Mouse (Mus musculus) CH12.LX (cell line): ENCODE results near the gene Trh. TPM values are rescaled to one million over a fixed set of nuclear protein-coding genes. Genes with fewer than 3 reads are reported as not detected.

ENCODE experiments used
- DNase-seq: peaks from one replicate; pipeline ENCODE4 v3.0.0-alpha.2; 2013; ENCODE audit errors: extremely low read depth
- H3K27ac ChIP-seq: 2 replicates; pipeline ENCODE4 v1.5.1; 2012; ENCODE audit warnings: low read depth, mild to moderate bottlenecking, control low read depth, moderate library complexity; ENCODE audit not compliant: insufficient read depth
- H3K27me3 ChIP-seq: replicated peaks from 2 replicates; pipeline ENCODE3; 2012; ENCODE audit warnings: inconsistent platforms
- H3K36me3 ChIP-seq, 2 experiments: replicated peaks in 1 of 2; 2 replicates each; pipeline versions ENCODE3 to v1.6.1; 2012; ENCODE audit warnings: inconsistent platforms in 1 of 2, low read length in 1 of 2, mild to moderate bottlenecking in 1 of 2, mixed read lengths in 1 of 2, moderate library complexity in 1 of 2; ENCODE audit not compliant: control insufficient read depth in 1 of 2, insufficient read depth in 1 of 2
- H3K4me1 ChIP-seq, 2 experiments: 2 replicates each; pipeline ENCODE4 v1.6.1; 2012; ENCODE audit warnings: inconsistent platforms in 1 of 2, moderate library complexity in 1 of 2; ENCODE audit not compliant: insufficient read depth in 2 of 2, control insufficient read depth in 1 of 2
- H3K4me2 ChIP-seq: 2 replicates; pipeline ENCODE4 v1.6.1; 2012; ENCODE audit warnings: low read depth, mild to moderate bottlenecking, control low read depth; ENCODE audit not compliant: poor library complexity, insufficient read depth, severe bottlenecking
- H3K4me3 ChIP-seq, 3 experiments: fragments of 150-350 bp in 1 of 3; sonication (generic) in 1 of 3; replicated peaks in 1 of 3; 2 replicates each; pipeline versions ENCODE3 to v1.5.1; 2011 to 2012; ENCODE audit warnings: low read depth in 2 of 3, low read length in 2 of 3, mild to moderate bottlenecking in 2 of 3, moderate library complexity in 2 of 3, control low read depth in 1 of 3, improper control_type of control experiment in 1 of 3, inconsistent platforms in 1 of 3, mixed read lengths in 1 of 3; ENCODE audit not compliant: poor library complexity in 1 of 3
- H3K79me2 ChIP-seq: replicated peaks from 2 replicates; pipeline ENCODE4 v1.6.1; 2012; ENCODE audit warnings: mild to moderate bottlenecking, moderate library complexity; ENCODE audit not compliant: control insufficient read depth, poor library complexity, insufficient read depth, severe bottlenecking; ENCODE audit errors: extremely low read depth
- H3K9ac ChIP-seq: 2 replicates; pipeline ENCODE4 v1.6.1; 2012; ENCODE audit warnings: low read depth, mild to moderate bottlenecking, control low read depth, moderate library complexity; ENCODE audit not compliant: insufficient read depth
- H3K9me3 ChIP-seq: replicated peaks from 2 replicates; pipeline ENCODE3; 2012; ENCODE audit warnings: low read length, inconsistent platforms, mixed read lengths
- HCFC1 ChIP-seq: IDR thresholded peaks from 2 replicates; pipeline ENCODE4 v1.6.1; 2012; ENCODE audit warnings: low read depth, mild to moderate bottlenecking, inconsistent platforms, low read length, improper control_type of control experiment
- JUND ChIP-seq: conservative IDR thresholded peaks from 2 replicates; pipeline ENCODE4 v1.6.1; 2011; ENCODE audit warnings: low read depth, low read length, improper control_type of control experiment
- KAT2A ChIP-seq: IDR thresholded peaks from 2 replicates; pipeline ENCODE4 v1.6.1; 2012; ENCODE audit warnings: low read length, improper control_type of control experiment, inconsistent platforms; ENCODE audit not compliant: insufficient replicate concordance
- MAFK ChIP-seq: IDR thresholded peaks from 2 replicates; pipeline ENCODE4 v1.6.1; 2011; ENCODE audit warnings: low read length, improper control_type of control experiment; ENCODE audit not compliant: insufficient replicate concordance
- MXI1 ChIP-seq: IDR thresholded peaks from 2 replicates; pipeline ENCODE4 v1.6.1; 2011; ENCODE audit warnings: mild to moderate bottlenecking, low read depth, low read length, improper control_type of control experiment
- POLR2AphosphoS2 ChIP-seq: IDR thresholded peaks from 2 replicates; pipeline ENCODE4 v1.6.1; 2011; ENCODE audit warnings: low read depth, low read length, improper control_type of control experiment
- UBTF ChIP-seq: IDR thresholded peaks from 2 replicates; pipeline ENCODE4 v1.6.1; 2012; ENCODE audit warnings: low read depth, mild to moderate bottlenecking, inconsistent platforms, low read length, improper control_type of control experiment, moderate library complexity
- dilution Hi-C: fragments of 300-500 bp; cut with MboI; formaldehyde crosslinking; loops from 2 replicates; pipeline ENCODE4 v1.14.3; 2020; ENCODE audit warnings: low sequenced_read_pairs; ENCODE audit not compliant: extremely low pct_unique_long_range_greater_than_20kb, extremely low pct_ligation_motif_present
- in situ Hi-C: fragments of 300-500 bp; cut with MboI; formaldehyde crosslinking; loops from 3 replicates; pipeline ENCODE4 v1.14.3; 2019; ENCODE audit warnings: low sequenced_read_pairs, low pct_ligation_motif_present, low pct_unique_long_range_greater_than_20kb, mixed read lengths
- polyA plus RNA-seq: library from polyadenylated mRNA; unstranded; fragments of >175 nt; gene quantifications from 2 replicates; pipeline ENCODE4 v1.2.1, GENCODE M21; 2012; ENCODE audit warnings: low read depth; ENCODE audit not compliant: insufficient read length
- total RNA-seq, 2 experiments: library from RNA; depleted of rRNA; stranded (reverse); fragments of 300-350 nt in 1 of 2; fragments of >200 nt in 1 of 2; gene quantifications; 2 replicates each; pipeline ENCODE4 v1.2.3; 2012 to 2014

Gene Trh
- total and polyA plus RNA-seq, 3 experiments = not detected

DNA sequence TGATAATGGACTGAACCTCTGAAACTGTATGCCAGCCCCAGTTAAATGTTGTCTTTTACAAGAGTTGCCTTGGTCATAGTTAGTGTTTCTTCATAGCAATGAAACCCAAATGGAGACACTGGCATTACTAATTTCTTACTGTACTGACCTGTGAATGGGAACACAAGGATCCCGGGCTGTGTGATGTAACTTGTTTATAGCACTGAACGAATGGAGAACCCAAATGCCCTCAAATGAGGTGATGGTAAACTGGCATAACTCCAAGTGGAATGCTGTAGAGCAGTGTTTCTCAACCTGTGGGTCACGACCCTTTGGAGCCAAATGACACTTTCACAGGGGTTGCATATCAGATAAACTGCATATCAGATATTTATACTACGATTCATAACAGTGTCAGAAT, 41.1 kb upstream of the Trh start:
- in situ Hi-C loops = loop anchor here (25.0 kb wide), 1 partner anchor 177 kb away; no protein-coding TSS in a partner anchor
- Histone ChIP-seq H3K27ac (no peak overlapping the region), H3K4me3 (no peak overlapping the region), H3K9me3 (no peaks in the 10 kb centered on the region), H3K9ac (no peak overlapping the region), H3K36me3 (no peaks in the 10 kb centered on the region), H3K4me1 (peaks cover 0 to 3% of the 10 kb centered on the region in 2 experiments; a peak in 1 of 4 replicates), H3K4me2 (no peak overlapping the region), H3K79me2 (no peaks in the 10 kb centered on the region), H3K27me3 (peaks cover 24% of the 10 kb centered on the region)
- dilution Hi-C loops = no loop called here
- no peak for TF ChIP-seq JUND
- DNase-seq = no peak

DNA sequence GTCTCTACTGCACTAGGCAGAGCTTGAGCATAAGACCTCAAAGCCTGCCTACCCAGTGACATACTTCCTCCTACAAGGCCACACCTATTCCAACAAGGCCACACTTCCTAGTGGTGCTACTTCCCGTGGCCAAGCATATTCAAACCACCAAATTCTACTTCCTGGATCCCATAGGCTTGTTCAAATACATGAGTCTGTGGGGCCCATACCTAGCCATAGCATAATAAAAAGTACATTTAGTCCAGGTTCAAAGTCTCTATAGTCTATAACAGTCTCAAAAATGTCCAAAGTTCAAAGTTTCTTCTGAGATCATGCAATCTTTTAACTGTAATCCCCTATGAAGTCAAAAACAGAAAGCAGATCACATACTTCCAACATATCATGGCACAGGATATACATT, 32.7 kb upstream of the Trh start:
- dilution Hi-C loops = no loop called here
- H3K4me1 ChIP-seq = no peaks in the 10 kb centered on the region
- no peak for TF ChIP-seq POLR2AphosphoS2
- TF ChIP-seq MXI1 = no peak
- TF ChIP-seq UBTF = no peak
- no peak for TF ChIP-seq HCFC1
- TF ChIP-seq, all 38 proteins: peak for 0
- Histone ChIP-seq H3K9ac (no peak overlapping the region), H3K4me2 (no peak overlapping the region), H3K27me3 (peaks cover 30% of the 10 kb centered on the region), H3K79me2 (no peaks in the 10 kb centered on the region), H3K4me3 (no peak overlapping the region), H3K9me3 (no peaks in the 10 kb centered on the region), H3K36me3 (no peaks in the 10 kb centered on the region), H3K27ac (no peak overlapping the region)
- DNase-seq = no peak
- in situ Hi-C loops = loop anchor here (25.0 kb wide), 1 partner anchor 185 kb away; no protein-coding TSS in a partner anchor

DNA sequence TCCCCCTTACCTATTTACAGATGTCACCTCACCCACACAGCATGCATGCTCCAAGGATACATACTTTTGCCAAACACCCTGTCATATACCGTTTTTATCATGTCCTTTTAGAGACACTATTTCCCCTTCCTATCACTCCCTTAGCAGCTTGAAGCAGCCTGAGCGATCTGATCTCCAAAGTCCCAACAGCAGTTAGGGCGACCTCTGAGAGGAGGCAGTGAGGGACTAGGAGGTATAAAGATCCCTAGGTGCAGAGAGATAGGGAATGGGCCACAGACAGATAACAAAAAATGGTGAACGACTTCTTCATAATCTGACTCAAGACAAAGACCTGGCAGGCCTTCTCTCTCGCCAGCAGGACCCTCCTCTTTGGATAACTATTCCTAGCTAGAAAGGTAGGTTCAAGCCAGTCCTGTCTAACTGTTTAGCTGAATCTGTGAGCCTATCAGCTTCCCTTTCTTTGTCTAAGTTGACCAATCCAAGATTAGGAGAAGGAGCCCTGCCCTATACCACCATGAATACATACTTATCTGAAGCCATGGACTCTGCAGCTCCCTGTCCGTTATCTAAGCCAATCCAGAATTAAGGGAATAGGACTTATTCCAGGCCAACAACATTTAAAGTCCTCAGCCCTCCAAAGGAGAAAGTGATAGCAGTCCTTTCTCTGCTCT, 29.3 kb upstream of the Trh start:
- H3K9me3 ChIP-seq = no peaks in the 10 kb centered on the region
- DNase-seq = no peak
- no peak overlapping the region for H3K4me3 ChIP-seq
- H3K4me1 ChIP-seq = no peaks in the 10 kb centered on the region
- dilution Hi-C loops = no loop called here
- no peak overlapping the region for H3K9ac ChIP-seq
- no peaks in the 10 kb centered on the region for H3K79me2 ChIP-seq
- H3K4me2 ChIP-seq = no peak overlapping the region
- in situ Hi-C loops = no loop called here
- peaks cover 39% of the 10 kb centered on the region for H3K27me3 ChIP-seq
- no peaks in the 10 kb centered on the region for H3K36me3 ChIP-seq
- no peak overlapping the region for H3K27ac ChIP-seq
- TF ChIP-seq JUND (no peak), KAT2A (no peak), MAFK (no peak), POLR2AphosphoS2 (no peak)
